Mouse (Mus musculus): ENCODE results near the gene Pum1. TPM values are rescaled to one million over a fixed set of nuclear protein-coding genes. Genes with fewer than 3 reads are reported as not detected.

Pum1 gene
- total RNA-seq, 2 experiments from 2014 or later = 95.9 to 117 TPM

GRCm38 (mm10) chr4:130810845-130811244 is 147.7 kb downstream of the Pum1 start:
- peak in 1 of 2 experiments; percentile 42 for DNase-seq (ENCODE audit: low spot score in 2 of 2)

- peak in 1 of 2 experiments; percentile 51 for DNase-seq (ENCODE audit: low spot score in 2 of 2)
These were observed 148.3 kb downstream of the Pum1 start for GRCm38 (mm10) chr4:130811385-130811784.

GRCm38 (mm10) chr4:130813958-130814357 is 150.8 kb downstream of the Pum1 start:
- no peak for DNase-seq (ENCODE audit: low spot score in 2 of 2)

GRCm38 (mm10) chr4:130814742-130815330 is 151.7 kb downstream of the Pum1 start:
- peak; percentile 76 to 82 for DNase-seq (ENCODE audit: low spot score in 2 of 2)

GRCm38 (mm10) chr4:130815860-130816259 is 152.7 kb downstream of the Pum1 start:
- DNase-seq (ENCODE audit: low spot score in 2 of 2) = peak in 1 of 2 experiments; percentile 42

GRCm38 (mm10) chr4:130819806-130820205 is 156.7 kb downstream of the Pum1 start:
- no peak for DNase-seq (ENCODE audit: low spot score in 2 of 2)

GRCm38 (mm10) chr4:130820594-130821255 is 157.6 kb downstream of the Pum1 start:
- DNase-seq (ENCODE audit: low spot score in 2 of 2) = no peak

GRCm38 (mm10) chr4:130828851-130829673 is 165.9 kb downstream of the Pum1 start:
- no peak for DNase-seq (ENCODE audit: low spot score in 2 of 2)

Other genes starting within 250 kb of the Pum1 start
- 10 to 100 TPM; 64.8 to 68.8 TPM for gene Nkain1, start 89.1 kb upstream of the Pum1 start, total RNA-seq (2021)
- 100 to 1,000 TPM; 368 to 378 TPM for gene Sdc3, start 129.2 kb downstream of the Pum1 start, total RNA-seq (2021)
- gene Laptm5, start 249.8 kb downstream of the Pum1 start, total RNA-seq (2021) = 10 to 100 TPM; 27.5 to 28.1 TPM